Comparison of ENCODE assay signal across 12 mouse cellular contexts in the genomic region with DNA sequence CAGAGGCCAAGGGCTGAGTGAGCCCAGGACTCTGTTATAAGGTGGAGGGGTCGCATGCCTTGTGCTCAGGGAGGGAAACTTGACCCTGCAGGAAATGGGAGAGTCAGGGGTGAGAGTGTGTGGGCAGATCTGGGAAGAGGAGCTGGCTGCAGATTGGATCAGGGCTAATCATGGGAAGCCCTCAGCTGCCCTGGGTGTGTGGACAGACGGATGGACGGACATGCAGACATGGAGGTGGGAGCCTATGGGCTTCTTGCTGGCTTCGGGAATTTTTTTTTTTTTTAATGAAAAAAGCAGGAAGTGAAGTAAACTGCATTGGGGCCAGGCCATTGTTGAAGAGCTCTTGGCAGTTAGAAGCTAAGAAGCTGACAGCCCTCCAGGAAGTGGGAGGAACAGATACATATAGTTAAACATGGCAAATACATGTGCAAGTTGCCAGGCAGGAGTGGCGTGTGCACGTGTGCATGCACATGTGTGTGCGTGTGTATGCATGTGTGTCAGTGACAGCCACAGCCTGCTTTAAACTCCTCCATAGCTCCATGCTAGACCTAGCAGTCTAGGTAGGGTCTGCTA. TPM values are rescaled to one million over a fixed set of nuclear protein-coding genes. Genes with fewer than 3 reads are reported as not detected.
DNase-seq lines count a peak whose midpoint lies in the region; ATAC-seq and TF ChIP-seq lines count a peak whose summit lies in the region.
"Had no signal": no experiment of that assay in that cellular context is flagged by ENCODE, and none has a peak within 500 bp of the region (broad histone marks: within the 10 kb centered on the region; RNA-seq: fewer than 3 reads in every experiment).

No protein-coding gene starts in this region.

- TF ChIP-seq CTCF in lung, embryonic 14.5 days (IDR thresholded peaks at IDR 0.05; ENCODE audit: low read depth), result no peak

- peak overlapping the region; percentile 30; the same call in 1 of the 2 replicates for H3K4me2 ChIP-seq in heart, embryonic 12.5 days
- no peak overlapping the region for H3K4me2 ChIP-seq in heart, embryonic 11.5 days
- H3K4me2 ChIP-seq in lung, embryonic 14.5 days, result no peak overlapping the region
- H3K4me2 ChIP-seq in embryonic facial prominence, embryonic 13.5 days, result no peak overlapping the region
- H3K4me2 ChIP-seq in hindbrain, embryonic 16.5 days (ENCODE audit: low read length), result no peak overlapping the region
- H3K4me2 ChIP-seq: hindbrain, embryonic 13.5 days had no signal

- 53% methylated on average over 7 of the region's 7 CpGs for whole genome bisulfite sequencing in heart, embryonic 12.5 days
- WGBS in heart, embryonic 11.5 days (ENCODE audit: insufficient replicate concordance), result 52% methylated on average over 7 of the region's 7 CpGs
- WGBS in lung, embryonic 14.5 days, result 57% methylated on average over 7 of the region's 7 CpGs
- WGBS in embryonic facial prominence, embryonic 13.5 days, result 46% methylated on average over 7 of the region's 7 CpGs
- 84% methylated on average over 7 of the region's 7 CpGs for WGBS in hindbrain, embryonic 16.5 days

- no peak overlapping the region for H3K4me3 ChIP-seq in heart, embryonic 12.5 days
- H3K4me3 ChIP-seq in heart, embryonic 11.5 days (ENCODE audit: low read depth, low read length), result no peak overlapping the region
- no peak overlapping the region for H3K4me3 ChIP-seq in lung, embryonic 14.5 days (ENCODE audit: low read depth, low read length)
- H3K4me3 ChIP-seq in embryonic facial prominence, embryonic 13.5 days, result no peak overlapping the region
- no peak overlapping the region for H3K4me3 ChIP-seq in hindbrain, embryonic 16.5 days (ENCODE audit: low read length)
- H3K4me3 ChIP-seq: hindbrain, embryonic 13.5 days had no signal

- H3K4me1 ChIP-seq in heart, embryonic 12.5 days (replicated peaks), result peaks cover 45% of the 10 kb centered on the region
- H3K4me1 ChIP-seq in heart, embryonic 11.5 days (ENCODE audit: control insufficient read depth, insufficient read depth, low read length), result peaks cover 15% of the 10 kb centered on the region
- no peaks in the 10 kb centered on the region for H3K4me1 ChIP-seq in lung, embryonic 14.5 days (ENCODE audit: insufficient read depth)
- peaks cover 27% of the 10 kb centered on the region for H3K4me1 ChIP-seq in embryonic facial prominence, embryonic 13.5 days
- H3K4me1 ChIP-seq in hindbrain, embryonic 16.5 days (ENCODE audit: control insufficient read depth, insufficient read depth, low read depth, low read length), result no peaks in the 10 kb centered on the region

- peak overlapping the region; percentile 30; the same call in 1 of the 2 replicates for H3K9ac ChIP-seq in heart, embryonic 12.5 days
- no peak overlapping the region for H3K9ac ChIP-seq in heart, embryonic 11.5 days (ENCODE audit: low read depth, low read length)
- no peak overlapping the region; the same call in 1 of the 2 replicates for H3K9ac ChIP-seq in lung, embryonic 14.5 days
- H3K9ac ChIP-seq in embryonic facial prominence, embryonic 13.5 days, result 0 out of 2 replicates have a peak overlapping the region, but pooled peaks have one; percentile 46
- no peak overlapping the region for H3K9ac ChIP-seq in hindbrain, embryonic 16.5 days (ENCODE audit: low read depth, low read length)
- H3K9ac ChIP-seq: hindbrain, embryonic 13.5 days had no signal

- H3K27me3 ChIP-seq in heart, embryonic 12.5 days (replicated peaks), result 0 out of 2 replicates have a peak, but pooled peaks cover 8% of the 10 kb centered on the region
- H3K27me3 ChIP-seq in heart, embryonic 11.5 days (ENCODE audit: control insufficient read depth, insufficient read depth, low read length), result 0 out of 2 replicates have a peak, but pooled peaks cover 3% of the 10 kb centered on the region
- no peaks in the 10 kb centered on the region for H3K27me3 ChIP-seq in lung, embryonic 14.5 days (ENCODE audit: insufficient read depth, low read length)
- no peaks in the 10 kb centered on the region for H3K27me3 ChIP-seq in embryonic facial prominence, embryonic 13.5 days
- H3K27me3 ChIP-seq in hindbrain, embryonic 16.5 days (replicated peaks; ENCODE audit: control insufficient read depth, insufficient read depth, low read length), result peaks cover 2% of the 10 kb centered on the region; the same call in 1 of the 2 replicates

- no peak; the same call in 1 of the 2 replicates for ATAC-seq in heart, embryonic 12.5 days (ENCODE audit: insufficient number of reproducible peaks, low FRiP score)
- no peak for ATAC-seq in heart, embryonic 11.5 days (replicated peaks; ENCODE audit: insufficient number of reproducible peaks, low FRiP score, low TSS enrichment)
- ATAC-seq in lung, embryonic 14.5 days (ENCODE audit: insufficient read depth), result no peak
- no peak for ATAC-seq in embryonic facial prominence, embryonic 13.5 days (ENCODE audit: insufficient number of reproducible peaks, insufficient read depth, low FRiP score, low TSS enrichment, low read depth)
- no peak for ATAC-seq in hindbrain, embryonic 16.5 days
- ATAC-seq: forebrain, embryonic 14.5 days had no signal

- H3K27ac ChIP-seq in heart, embryonic 12.5 days (ENCODE audit: poor library complexity, severe bottlenecking), result peak overlapping the region; percentile 70
- no peak overlapping the region for H3K27ac ChIP-seq in heart, embryonic 11.5 days (ENCODE audit: low read depth, low read length)
- peak overlapping the region; percentile 70; the same call in 1 of the 2 replicates for H3K27ac ChIP-seq in lung, embryonic 14.5 days (ENCODE audit: low read depth)
- H3K27ac ChIP-seq in embryonic facial prominence, embryonic 13.5 days, result 0 out of 2 replicates have a peak overlapping the region, but pooled peaks have one; percentile 16
- no peak overlapping the region for H3K27ac ChIP-seq in hindbrain, embryonic 16.5 days (ENCODE audit: low read depth, low read length)
- H3K27ac ChIP-seq: hindbrain, embryonic 13.5 days had no signal

- H3K9me3 ChIP-seq in heart, embryonic 12.5 days (replicated peaks), result no peaks in the 10 kb centered on the region
- H3K9me3 ChIP-seq in heart, embryonic 11.5 days (replicated peaks; ENCODE audit: control insufficient read depth, low read length), result no peaks in the 10 kb centered on the region
- H3K9me3 ChIP-seq in lung, embryonic 14.5 days (ENCODE audit: low read depth, low read length), result no peaks in the 10 kb centered on the region
- H3K9me3 ChIP-seq in embryonic facial prominence, embryonic 13.5 days, result no peaks in the 10 kb centered on the region
- H3K9me3 ChIP-seq in hindbrain, embryonic 16.5 days (ENCODE audit: control insufficient read depth, low read length), result no peaks in the 10 kb centered on the region
- H3K9me3 ChIP-seq: hindbrain, embryonic 13.5 days had no signal

- peaks cover 38% of the 10 kb centered on the region for H3K36me3 ChIP-seq in heart, embryonic 12.5 days
- peaks cover 8% of the 10 kb centered on the region for H3K36me3 ChIP-seq in heart, embryonic 11.5 days (ENCODE audit: control insufficient read depth, insufficient read depth, low read length)
- H3K36me3 ChIP-seq in lung, embryonic 14.5 days (ENCODE audit: insufficient read depth), result peaks cover 37% of the 10 kb centered on the region
- peaks cover 40% of the 10 kb centered on the region for H3K36me3 ChIP-seq in embryonic facial prominence, embryonic 13.5 days
- 0 out of 2 replicates have a peak, but pooled peaks cover 4% of the 10 kb centered on the region for H3K36me3 ChIP-seq in hindbrain, embryonic 16.5 days (ENCODE audit: control insufficient read depth, insufficient read depth, low read length)

- peak; percentile 41 for DNase-seq in lung, embryonic 14.5 days
- no peak for DNase-seq in lung, postnatal 25 days (ENCODE audit: low spot score)
- DNase-seq in lung, postnatal 36 days, result peak; percentile 44
- DNase-seq in gastrocnemius, postnatal 36 days, result no peak
- DNase-seq: cerebellum, postnatal 36 days had no signal

- intact Hi-C loops in gastrocnemius, postnatal 36 days (cut with DNase I), result no loop called here

RNA-seq across cellular contexts. Expression of gene Tnfrsf25, which starts 14.6 kb away (rescaled TPM):
- polyA plus RNA-seq in heart, embryonic 12.5 days (2016; fragmentation: Nextera tagmentation; extraction: Ambion mirVana), result 0.86 and 1.1 TPM in 2 replicates
- 0.27 and 0.58 TPM in 2 replicates for polyA plus RNA-seq in heart, embryonic 11.5 days (2014; fragmentation: Nextera tagmentation; extraction: Ambion mirVana)
- polyA plus RNA-seq in lung, embryonic 14.5 days (2014; fragmentation: Nextera tagmentation; extraction: Ambion mirVana), result 0.75 and 0.77 TPM in 2 replicates
- 1.1 and 1.5 TPM in 2 replicates for polyA plus RNA-seq in embryonic facial prominence, embryonic 13.5 days (2015; fragmentation: Nextera tagmentation; extraction: Ambion mirVana)
- polyA plus RNA-seq in hindbrain, embryonic 16.5 days (2015; fragmentation: Nextera tagmentation; extraction: Ambion mirVana), result 0.80 and 1.1 TPM in 2 replicates
- under 1 TPM; 0.76 to 0.84 TPM for total RNA-seq in gastrocnemius, postnatal 36 days (2021)

RNA-seq across cellular contexts. Expression of gene Plekhg5, which starts 28.9 kb away (rescaled TPM):
- polyA plus RNA-seq in heart, embryonic 12.5 days (2016; fragmentation: Nextera tagmentation; extraction: Ambion mirVana), result 13.6 and 14.1 TPM in 2 replicates
- polyA plus RNA-seq in heart, embryonic 11.5 days (2014; fragmentation: Nextera tagmentation; extraction: Ambion mirVana), result 6.6 and 7.0 TPM in 2 replicates
- 13.5 and 18.5 TPM in 2 replicates for polyA plus RNA-seq in lung, embryonic 14.5 days (2014; fragmentation: Nextera tagmentation; extraction: Ambion mirVana)
- polyA plus RNA-seq in embryonic facial prominence, embryonic 13.5 days (2015; fragmentation: Nextera tagmentation; extraction: Ambion mirVana), result 19.5 and 22.2 TPM in 2 replicates
- 13.8 and 16.4 TPM in 2 replicates for polyA plus RNA-seq in hindbrain, embryonic 16.5 days (2015; fragmentation: Nextera tagmentation; extraction: Ambion mirVana)
- total RNA-seq in gastrocnemius, postnatal 36 days (2021), result 1 to 10 TPM; 6.3 to 6.4 TPM

RNA-seq across cellular contexts. Expression of gene Espn, which starts 51.0 kb away (rescaled TPM):
- 1.3 and 1.6 TPM in 2 replicates for polyA plus RNA-seq in heart, embryonic 12.5 days (2016; fragmentation: Nextera tagmentation; extraction: Ambion mirVana)
- polyA plus RNA-seq in heart, embryonic 11.5 days (2014; fragmentation: Nextera tagmentation; extraction: Ambion mirVana), result 0.90 and 1.3 TPM in 2 replicates
- polyA plus RNA-seq in lung, embryonic 14.5 days (2014; fragmentation: Nextera tagmentation; extraction: Ambion mirVana), result 11.5 and 11.6 TPM in 2 replicates
- polyA plus RNA-seq in embryonic facial prominence, embryonic 13.5 days (2015; fragmentation: Nextera tagmentation; extraction: Ambion mirVana), result 3.4 and 5.9 TPM in 2 replicates
- polyA plus RNA-seq in hindbrain, embryonic 16.5 days (2015; fragmentation: Nextera tagmentation; extraction: Ambion mirVana), result 0.34 and 0.46 TPM in 2 replicates
- total RNA-seq in gastrocnemius, postnatal 36 days (2021), result under 1 TPM; 0.27 to 0.43 TPM
- polyA plus RNA-seq: forebrain, embryonic 14.5 days had no signal

RNA-seq across cellular contexts. Expression of gene Hes2, which starts 57.5 kb away (rescaled TPM):
- polyA plus RNA-seq in heart, embryonic 12.5 days (2016; fragmentation: Nextera tagmentation; extraction: Ambion mirVana), result not detected in 2 replicates
- 0.07 TPM in 1 of 2 replicates, not detected in the other for polyA plus RNA-seq in heart, embryonic 11.5 days (2014; fragmentation: Nextera tagmentation; extraction: Ambion mirVana)
- 0.18 TPM in 1 of 2 replicates, not detected in the other for polyA plus RNA-seq in lung, embryonic 14.5 days (2014; fragmentation: Nextera tagmentation; extraction: Ambion mirVana)
- 0.10 TPM in 1 of 2 replicates, not detected in the other for polyA plus RNA-seq in embryonic facial prominence, embryonic 13.5 days (2015; fragmentation: Nextera tagmentation; extraction: Ambion mirVana)
- polyA plus RNA-seq in hindbrain, embryonic 16.5 days (2015; fragmentation: Nextera tagmentation; extraction: Ambion mirVana), result not detected in 2 replicates
- not detected for total RNA-seq in gastrocnemius, postnatal 36 days (2021)
- polyA plus RNA-seq: forebrain, embryonic 14.5 days; liver, embryonic 16.5 days had no signal

Comparison
In these comparisons a context has a peak if more than half of its experiments do, and no peak if none do; other contexts are left out.
1. H3K27ac ChIP-seq: peak in heart, embryonic 12.5 days (single experiment), lung, embryonic 14.5 days (single experiment) and embryonic facial prominence, embryonic 13.5 days (single experiment); none in heart, embryonic 11.5 days (single experiment) and hindbrain, embryonic 16.5 days (single experiment).
2. H3K9ac ChIP-seq: peak in heart, embryonic 12.5 days (single experiment) and embryonic facial prominence, embryonic 13.5 days (single experiment); none in heart, embryonic 11.5 days (single experiment), lung, embryonic 14.5 days (single experiment) and hindbrain, embryonic 16.5 days (single experiment).
3. DNase-seq: peak in lung, embryonic 14.5 days (single experiment) and lung, postnatal 36 days (single experiment); none in lung, postnatal 25 days (single experiment) and gastrocnemius, postnatal 36 days (0 of 2).